ENCODE assay signal across 19 mouse cellular contexts in the genomic region with DNA sequence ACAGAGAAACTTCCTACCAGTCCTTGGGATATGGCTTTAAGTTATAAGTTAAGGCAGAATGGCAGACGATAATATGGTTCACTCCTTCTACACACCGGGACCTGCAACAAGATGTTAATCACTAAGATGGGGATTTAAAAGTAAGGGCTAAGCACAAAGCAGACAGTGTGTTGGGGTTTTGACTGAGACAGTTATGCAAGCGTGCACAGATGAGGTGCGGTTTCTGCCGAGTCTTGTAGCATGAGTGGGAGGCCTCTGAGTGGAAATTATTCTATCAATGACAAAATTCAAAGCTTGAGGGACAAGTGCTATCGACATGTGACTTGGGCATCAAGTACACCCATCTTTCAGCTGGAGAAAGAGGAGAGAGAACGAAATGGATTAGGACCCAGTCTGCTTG. TPM values are rescaled to one million over a fixed set of nuclear protein-coding genes. Genes with fewer than 3 reads are reported as not detected.
"Had no signal": no experiment of that assay in that cellular context is flagged by ENCODE, and none has a peak within 500 bp of the region (broad histone marks: within the 10 kb centered on the region; RNA-seq: fewer than 3 reads in every experiment).

No protein-coding gene starts in this region.

- ATAC-seq: midbrain, embryonic 16.5 days had no signal

- H3K27me3 ChIP-seq: neural tube, embryonic 13.5 days; neural tube, embryonic 15.5 days; stomach, embryonic 15.5 days had no signal

- H3K36me3 ChIP-seq: midbrain, embryonic 10.5 days; midbrain, embryonic 12.5 days; neural tube, embryonic 13.5 days; neural tube, embryonic 15.5 days; stomach, embryonic 15.5 days had no signal

- H3K27ac ChIP-seq: midbrain, embryonic 10.5 days; midbrain, embryonic 12.5 days; neural tube, embryonic 13.5 days; neural tube, embryonic 15.5 days; stomach, embryonic 15.5 days; stomach, postnatal 0 days had no signal

- H3K9me3 ChIP-seq: midbrain, embryonic 10.5 days; midbrain, embryonic 12.5 days; neural tube, embryonic 13.5 days; neural tube, embryonic 15.5 days; stomach, embryonic 15.5 days had no signal

- H3K9ac ChIP-seq: lung, embryonic 14.5 days; midbrain, embryonic 12.5 days; neural tube, embryonic 13.5 days; neural tube, embryonic 15.5 days; stomach, embryonic 15.5 days had no signal

- DNase-seq: lung, embryonic 14.5 days; lung, postnatal 10 days; lung, postnatal 4 days; midbrain, embryonic 14.5 days; retina, postnatal 1 day; right cerebral cortex, adult 18-20 months; right cerebral cortex, postnatal 25 days; thymus, adult 2 months; thymus, postnatal 25 days; thymus, postnatal 4 days had no signal

- H3K4me2 ChIP-seq: lung, embryonic 14.5 days; midbrain, embryonic 12.5 days; neural tube, embryonic 13.5 days; neural tube, embryonic 15.5 days; stomach, embryonic 15.5 days had no signal

- H3K4me3 ChIP-seq: midbrain, embryonic 10.5 days; midbrain, embryonic 12.5 days; myocyte; neural tube, embryonic 13.5 days; neural tube, embryonic 15.5 days; stomach, embryonic 15.5 days had no signal

RNA-seq across cellular contexts. Expression of a gene that starts 12.7 kb away (rescaled TPM):
- total RNA-seq: megakaryocyte, adult 5-6 weeks had no signal
